Mouse (Mus musculus): ENCODE results near the gene Gucy2g. TPM values are rescaled to one million over a fixed set of nuclear protein-coding genes. Genes with fewer than 3 reads are reported as not detected.

The Gucy2g gene
- not detected in 2 replicates for polyA plus RNA-seq (2015; fragmentation: Nextera tagmentation; extraction: Ambion mirVana)

DNA sequence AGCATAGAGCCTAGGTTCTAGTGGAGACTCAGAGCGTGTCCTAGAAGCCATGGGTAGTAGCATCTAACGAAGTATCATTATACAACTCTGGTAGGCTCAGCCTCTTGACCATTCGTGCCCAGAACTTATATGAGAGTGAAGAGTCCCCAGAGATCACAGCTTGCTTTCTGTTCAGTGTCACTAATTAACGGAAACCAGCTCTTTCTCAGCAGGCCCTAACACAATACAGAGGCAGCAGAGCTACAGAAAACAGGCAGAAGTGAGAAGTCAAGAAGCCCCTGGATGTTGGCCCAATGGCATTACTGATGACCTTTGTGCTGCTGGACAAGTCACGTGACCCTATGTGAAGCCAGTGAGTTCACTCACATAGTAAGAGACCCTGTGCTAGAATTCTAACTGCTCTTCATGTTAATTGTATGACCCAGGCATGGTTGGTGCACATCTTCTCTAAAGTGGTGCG is at the start of gene Gucy2g:
TSS of gene Gucy2g (minus strand) at position 51 of the 460 bp plus-strand sequence.
- Histone ChIP-seq H3K27ac (replicated peaks) (no peak within 1 kb of the TSS), H3K36me3 (replicated peaks) (no peaks in the 10 kb centered on the region), H3K9me3 (replicated peaks) (no peaks in the 10 kb centered on the region), H3K27me3 (0 out of 2 replicates have a peak, but pooled peaks cover 3% of the 10 kb centered on the region), H3K9ac (no peak within 1 kb of the TSS), H3K4me2 (no peak within 1 kb of the TSS), H3K4me3 (replicated peaks) (no peak within 1 kb of the TSS), H3K4me1 (replicated peaks) (peaks cover 12% of the 10 kb centered on the region)
- WGBS (ENCODE audit: insufficient replicate concordance): 73% methylated on average over 6 of the region's 6 CpGs
- ATAC-seq (ENCODE audit: insufficient read depth): no peak

DNA sequence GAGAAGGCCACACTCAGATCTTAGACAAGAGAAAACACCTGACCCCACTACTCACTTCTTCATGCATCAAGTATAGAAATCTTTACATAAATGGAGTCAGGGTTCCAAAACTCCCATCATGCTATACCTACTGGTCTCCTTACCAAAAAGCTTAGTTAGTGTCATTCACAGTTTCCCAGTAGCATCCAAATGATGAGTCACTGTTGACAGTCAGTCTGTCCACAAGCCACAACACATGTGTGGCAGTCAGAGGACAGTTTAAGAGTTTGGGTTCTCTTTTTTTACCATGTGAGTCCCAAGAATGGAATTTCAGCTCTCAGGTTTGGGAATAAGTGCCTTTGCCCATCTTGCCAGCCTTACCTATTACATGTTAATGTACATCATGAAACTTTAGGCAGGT is 47.9 kb upstream of the Gucy2g start:
- no peak overlapping the region for H3K4me2 ChIP-seq
- peaks cover 54% of the 10 kb centered on the region for H3K4me1 ChIP-seq (replicated peaks)
- no peak overlapping the region for H3K9ac ChIP-seq
- no peak overlapping the region for H3K4me3 ChIP-seq (replicated peaks)
- peaks cover 98% of the 10 kb centered on the region for H3K36me3 ChIP-seq (replicated peaks)
- no peak for ATAC-seq (ENCODE audit: insufficient read depth)
- H3K27ac ChIP-seq (replicated peaks): peak overlapping the region; percentile 15; the same call in 1 of the 2 replicates
- no peaks in the 10 kb centered on the region for H3K9me3 ChIP-seq (replicated peaks)
- H3K27me3 ChIP-seq: no peaks in the 10 kb centered on the region

DNA sequence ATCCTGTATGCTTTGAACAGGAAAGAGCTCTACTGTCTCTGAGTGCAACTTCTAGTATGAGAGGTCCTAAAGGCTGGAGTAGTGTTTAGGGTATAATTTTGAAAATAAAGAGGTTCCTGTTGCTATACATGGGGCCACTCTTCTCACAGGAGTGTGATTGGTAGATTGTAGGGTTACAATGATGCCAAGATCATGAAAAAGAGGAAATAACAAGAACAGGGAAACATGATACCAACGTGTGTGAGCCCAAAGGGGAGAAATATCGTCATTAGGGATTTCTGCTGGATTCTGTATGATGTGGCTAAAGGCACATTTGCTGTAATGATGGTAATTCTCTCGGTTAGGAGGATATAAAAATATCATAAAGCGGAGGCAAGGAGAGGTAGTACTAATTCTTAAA is 45.0 kb upstream of the Gucy2g start:
- 79% methylated on average over 4 of the region's 4 CpGs for WGBS (ENCODE audit: insufficient replicate concordance)
- H3K4me3 ChIP-seq (replicated peaks): peak overlapping the region; percentile 47
- H3K27ac ChIP-seq (replicated peaks): peak overlapping the region; percentile 90

DNA sequence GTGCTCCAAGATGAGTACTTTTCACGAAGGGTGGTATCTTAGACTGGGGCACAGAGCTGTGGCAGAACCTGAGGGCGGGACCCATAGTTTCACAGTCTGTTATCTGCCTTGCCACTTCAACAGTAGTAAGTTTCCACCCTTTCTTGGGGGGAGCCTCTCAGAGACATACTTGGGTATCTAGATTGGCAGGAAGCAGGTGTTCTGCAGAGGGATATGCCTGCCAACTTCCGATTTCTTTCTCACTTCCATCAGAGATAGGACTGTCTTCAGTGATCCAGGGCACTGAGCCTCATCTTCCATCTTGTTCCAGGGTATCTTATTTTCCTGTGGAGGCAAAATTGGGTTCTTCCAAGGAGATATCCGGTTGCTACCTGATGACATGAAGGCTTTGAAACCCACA is 43.1 kb upstream of the Gucy2g start:
- Histone ChIP-seq H3K9ac (peak overlapping the region; percentile 39), H3K27me3 (no peaks in the 10 kb centered on the region), H3K4me1 (replicated peaks) (peaks cover 48% of the 10 kb centered on the region), H3K9me3 (replicated peaks) (no peaks in the 10 kb centered on the region), H3K36me3 (replicated peaks) (peaks cover 89% of the 10 kb centered on the region), H3K4me2 (peak overlapping the region; percentile 60), H3K27ac (replicated peaks) (peak overlapping the region; percentile 90), H3K4me3 (replicated peaks) (peak overlapping the region; percentile 47)
- 21% methylated on average over 4 of the region's 4 CpGs for WGBS (ENCODE audit: insufficient replicate concordance)
- peak; percentile 100 for ATAC-seq (ENCODE audit: insufficient read depth)

More for the DNA sequence above, 45.0 kb upstream of the Gucy2g start:
- Histone ChIP-seq H3K4me2 (peak overlapping the region; percentile 60), H3K27me3 (no peaks in the 10 kb centered on the region), H3K36me3 (replicated peaks) (peaks cover 95% of the 10 kb centered on the region), H3K9me3 (replicated peaks) (no peaks in the 10 kb centered on the region), H3K4me1 (replicated peaks) (peaks cover 52% of the 10 kb centered on the region), H3K9ac (peak overlapping the region; percentile 9; the same call in 1 of the 2 replicates)
- ATAC-seq (ENCODE audit: insufficient read depth): no peak

DNA sequence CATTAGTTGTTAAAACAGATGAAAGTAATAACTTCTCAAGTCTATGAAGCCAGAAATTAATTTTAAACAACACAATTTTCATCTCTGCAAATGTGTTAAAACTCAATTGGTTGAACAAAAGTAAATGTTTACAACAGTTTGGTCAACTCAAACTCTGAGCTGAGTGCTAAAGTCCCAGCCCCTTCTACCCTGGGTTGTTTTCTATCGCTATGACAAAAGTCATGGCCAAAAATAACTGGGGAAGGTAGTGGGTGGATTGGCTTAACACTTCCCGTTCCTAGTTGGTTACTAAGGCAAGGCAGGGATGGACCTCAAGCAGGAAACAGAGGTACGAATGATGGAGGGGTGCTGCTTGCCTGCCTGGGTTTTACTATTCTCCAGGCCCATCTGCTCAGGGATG is 35.7 kb upstream of the Gucy2g start:
- Histone ChIP-seq H3K27me3 (no peaks in the 10 kb centered on the region), H3K9ac (no peak overlapping the region), H3K36me3 (replicated peaks) (peaks cover 58% of the 10 kb centered on the region), H3K4me1 (replicated peaks) (peaks cover 47% of the 10 kb centered on the region), H3K9me3 (replicated peaks) (no peaks in the 10 kb centered on the region), H3K4me2 (no peak overlapping the region), H3K4me3 (replicated peaks) (no peak overlapping the region), H3K27ac (replicated peaks) (peak overlapping the region; percentile 26; the same call in 1 of the 2 replicates)
- ATAC-seq (ENCODE audit: insufficient read depth): no peak
- 64% methylated on average over 3 of the region's 3 CpGs for WGBS (ENCODE audit: insufficient replicate concordance)

DNA sequence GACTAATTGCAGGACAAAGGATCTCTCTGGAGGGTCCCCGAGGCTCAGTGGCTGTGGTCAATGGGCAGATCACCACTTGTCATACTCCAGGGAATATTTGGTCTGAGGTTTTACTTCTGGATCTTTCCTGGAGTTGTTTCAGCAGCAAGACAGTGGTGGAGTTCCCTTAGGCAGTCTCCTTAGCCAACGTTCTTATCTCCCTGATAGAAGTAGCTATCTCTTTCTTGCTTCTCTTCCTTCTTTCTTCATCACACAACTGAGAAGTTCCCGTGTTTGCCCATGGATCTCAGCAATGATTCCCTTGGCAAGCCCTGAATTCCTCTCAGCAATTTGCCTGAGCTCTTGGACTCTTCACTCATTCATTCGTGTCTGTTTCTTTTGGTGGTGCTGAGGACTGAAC is 35.1 kb upstream of the Gucy2g start:
- Histone ChIP-seq H3K27ac (replicated peaks) (peak overlapping the region; percentile 65), H3K4me2 (no peak overlapping the region), H3K9ac (no peak overlapping the region), H3K9me3 (replicated peaks) (no peaks in the 10 kb centered on the region), H3K36me3 (replicated peaks) (peaks cover 55% of the 10 kb centered on the region), H3K4me1 (replicated peaks) (peaks cover 52% of the 10 kb centered on the region), H3K27me3 (no peaks in the 10 kb centered on the region), H3K4me3 (replicated peaks) (no peak overlapping the region)
- no peak for ATAC-seq (ENCODE audit: insufficient read depth)
- WGBS (ENCODE audit: insufficient replicate concordance): 47% methylated on average over 4 of the region's 4 CpGs

DNA sequence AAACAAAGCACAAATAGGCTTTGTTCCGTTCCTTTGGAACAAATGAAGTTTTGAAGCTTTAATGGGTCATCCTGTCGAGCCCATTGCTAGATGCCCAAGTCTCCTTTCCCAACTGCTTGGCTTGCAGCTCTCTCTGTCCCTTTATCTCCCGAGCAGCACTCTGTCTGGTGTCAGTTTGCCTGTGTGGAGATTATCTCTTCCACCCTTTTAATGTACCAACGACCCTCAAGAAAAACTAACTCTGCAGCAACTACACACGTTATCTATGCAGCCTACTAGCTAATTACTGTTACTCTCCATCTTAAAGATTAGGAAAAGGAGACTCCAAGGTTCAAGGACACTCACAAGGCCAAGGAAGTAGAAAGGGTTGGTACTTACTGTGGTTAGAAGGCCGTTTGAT is 32.3 kb upstream of the Gucy2g start:
- Histone ChIP-seq H3K4me1 (replicated peaks) (peaks cover 74% of the 10 kb centered on the region), H3K36me3 (replicated peaks) (peaks cover 57% of the 10 kb centered on the region)
- peak; percentile 81 for ATAC-seq (ENCODE audit: insufficient read depth)

DNA sequence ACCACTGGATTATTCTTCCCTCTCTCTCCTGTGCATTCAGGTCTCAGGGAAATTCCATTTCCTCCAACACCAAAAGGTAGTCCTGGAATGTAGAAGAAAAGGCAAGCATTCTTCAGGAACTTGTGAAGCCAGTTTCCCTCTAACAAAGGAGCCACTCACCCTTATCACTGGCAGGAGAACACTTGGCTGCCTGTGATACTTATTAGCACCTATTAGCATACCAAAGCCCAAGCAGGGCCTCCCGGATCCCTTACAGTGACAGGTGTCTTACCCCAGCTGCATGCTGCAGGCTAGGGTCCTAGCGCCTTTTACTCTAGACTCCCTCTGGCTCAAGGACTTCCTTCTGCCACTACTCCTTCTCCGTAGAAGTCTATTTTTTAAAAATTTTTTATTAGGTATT is 30.4 kb upstream of the Gucy2g start:
- no peak overlapping the region for H3K4me2 ChIP-seq
- ATAC-seq (ENCODE audit: insufficient read depth): peak; percentile 40; the same call in 1 of the 2 replicates

More for the DNA sequence above, 32.3 kb upstream of the Gucy2g start:
- Histone ChIP-seq H3K4me3 (replicated peaks) (no peak overlapping the region), H3K4me2 (peak overlapping the region; percentile 19; the same call in 1 of the 2 replicates), H3K9me3 (replicated peaks) (no peaks in the 10 kb centered on the region), H3K27ac (replicated peaks) (peak overlapping the region; percentile 82), H3K27me3 (no peaks in the 10 kb centered on the region), H3K9ac (0 out of 2 replicates have a peak overlapping the region, but pooled peaks have one; percentile 3)
- WGBS (ENCODE audit: insufficient replicate concordance): 23% methylated on average over 6 of the region's 6 CpGs

DNA sequence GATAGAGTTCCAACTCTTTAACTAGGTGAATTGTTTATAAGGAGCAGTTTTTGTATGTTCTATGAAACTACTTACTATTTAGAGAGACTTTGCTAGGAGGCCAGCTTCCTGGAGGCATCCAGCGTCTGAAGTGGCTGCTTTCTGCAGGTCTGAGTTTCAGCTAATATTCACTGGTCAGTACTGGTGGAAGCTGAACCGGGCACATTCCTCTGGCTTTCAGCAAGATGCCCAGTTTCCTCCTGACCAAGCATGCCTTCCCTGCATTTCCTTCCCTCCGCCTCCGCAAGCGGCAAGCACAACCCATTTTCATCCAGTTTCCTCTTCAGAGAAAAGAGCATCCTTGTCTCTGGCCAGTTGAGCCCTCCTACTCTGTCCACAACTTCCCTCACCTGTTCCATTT is 28.0 kb upstream of the Gucy2g start:
- Histone ChIP-seq H3K36me3 (replicated peaks) (peaks cover 52% of the 10 kb centered on the region), H3K4me1 (replicated peaks) (peaks cover 79% of the 10 kb centered on the region), H3K27me3 (no peaks in the 10 kb centered on the region), H3K4me2 (no peak overlapping the region), H3K27ac (replicated peaks) (0 out of 2 replicates have a peak overlapping the region, but pooled peaks have one; percentile 4), H3K9me3 (replicated peaks) (no peaks in the 10 kb centered on the region), H3K4me3 (replicated peaks) (no peak overlapping the region), H3K9ac (no peak overlapping the region)
- WGBS (ENCODE audit: insufficient replicate concordance): 82% methylated on average over 5 of the region's 5 CpGs
- no peak for ATAC-seq (ENCODE audit: insufficient read depth)

More for the DNA sequence above, 30.4 kb upstream of the Gucy2g start:
- Histone ChIP-seq H3K27ac (replicated peaks) (peak overlapping the region; percentile 56; the same call in 1 of the 2 replicates), H3K4me3 (replicated peaks) (no peak overlapping the region), H3K4me1 (replicated peaks) (peaks cover 83% of the 10 kb centered on the region), H3K27me3 (no peaks in the 10 kb centered on the region), H3K9me3 (replicated peaks) (no peaks in the 10 kb centered on the region), H3K9ac (no peak overlapping the region), H3K36me3 (replicated peaks) (peaks cover 52% of the 10 kb centered on the region)
- 41% methylated on average over 3 of the region's 3 CpGs for WGBS (ENCODE audit: insufficient replicate concordance)

DNA sequence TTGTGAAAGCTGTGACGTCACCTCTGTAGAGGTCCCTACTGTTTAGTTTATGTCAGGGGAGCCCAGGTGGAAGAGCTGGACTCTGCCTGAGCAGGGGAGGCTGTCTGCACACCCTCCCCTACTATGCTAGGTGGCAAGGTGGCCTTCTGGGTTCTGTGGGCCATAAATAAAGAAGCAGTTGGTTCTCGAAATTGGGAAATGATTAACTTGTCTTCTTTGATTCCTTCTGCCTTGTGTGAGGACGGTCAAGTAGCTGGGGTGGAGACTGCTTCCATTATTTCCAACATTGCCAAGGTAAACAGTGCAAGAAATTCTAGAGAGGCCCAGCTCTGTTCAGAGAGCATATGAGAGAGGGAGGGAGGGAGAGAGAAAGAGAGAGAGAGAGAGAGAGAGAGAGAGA is 27.1 kb upstream of the Gucy2g start:
- Histone ChIP-seq H3K9me3 (replicated peaks) (no peaks in the 10 kb centered on the region), H3K4me1 (replicated peaks) (peaks cover 72% of the 10 kb centered on the region), H3K9ac (no peak overlapping the region), H3K27ac (replicated peaks) (0 out of 2 replicates have a peak overlapping the region, but pooled peaks have one; percentile 7), H3K4me3 (replicated peaks) (no peak overlapping the region), H3K36me3 (replicated peaks) (peaks cover 48% of the 10 kb centered on the region), H3K4me2 (no peak overlapping the region), H3K27me3 (no peaks in the 10 kb centered on the region)
- WGBS (ENCODE audit: insufficient replicate concordance): 54% methylated on average over 3 of the region's 3 CpGs
- no peak for ATAC-seq (ENCODE audit: insufficient read depth)

DNA sequence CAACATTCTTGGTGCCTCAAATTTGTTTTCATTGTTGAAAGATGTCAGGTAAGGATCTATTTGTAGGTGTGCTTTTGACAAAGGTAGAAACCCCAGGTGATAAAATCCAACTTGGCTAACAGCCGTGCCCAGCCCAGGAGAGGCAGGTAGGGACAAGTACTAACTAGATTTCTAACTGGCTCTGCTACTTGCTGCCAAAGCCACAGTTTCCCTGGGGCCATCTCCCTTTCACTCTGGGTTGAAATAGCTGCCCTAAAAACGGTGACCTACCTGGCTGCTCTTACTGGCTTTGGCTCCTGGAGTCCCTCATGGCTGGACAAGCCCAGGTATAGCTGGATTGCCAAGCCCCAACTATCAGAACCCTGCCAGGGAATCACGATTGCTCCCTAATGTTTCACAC is 25.8 kb upstream of the Gucy2g start:
- 81% methylated on average over 3 of the region's 3 CpGs for WGBS (ENCODE audit: insufficient replicate concordance)
- Histone ChIP-seq H3K9me3 (replicated peaks) (no peaks in the 10 kb centered on the region), H3K4me2 (no peak overlapping the region), H3K4me3 (replicated peaks) (no peak overlapping the region), H3K4me1 (replicated peaks) (peaks cover 70% of the 10 kb centered on the region), H3K27ac (replicated peaks) (no peak overlapping the region), H3K36me3 (replicated peaks) (peaks cover 40% of the 10 kb centered on the region), H3K27me3 (no peaks in the 10 kb centered on the region), H3K9ac (no peak overlapping the region)
- no peak for ATAC-seq (ENCODE audit: insufficient read depth)

DNA sequence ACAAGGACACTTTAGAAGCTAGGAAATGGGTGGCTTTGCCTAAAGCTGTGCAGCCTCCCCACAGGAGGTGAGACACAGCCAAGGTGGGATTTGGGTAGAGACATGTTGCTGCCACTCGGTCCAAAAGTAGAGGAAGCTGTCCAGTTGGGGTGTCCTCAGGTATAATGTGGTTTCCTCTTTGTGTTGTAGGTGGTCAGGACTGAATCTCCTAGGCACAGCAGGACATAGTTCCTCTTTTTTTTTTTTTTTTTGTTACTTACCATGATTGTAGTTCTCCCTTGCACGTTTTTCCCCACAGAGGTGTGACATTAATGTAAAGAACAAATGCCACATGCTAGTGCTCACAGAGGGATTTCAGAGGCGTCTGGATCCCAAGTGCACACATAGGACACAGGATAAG is 24.2 kb upstream of the Gucy2g start:
- 40% methylated on average over 3 of the region's 3 CpGs for WGBS (ENCODE audit: insufficient replicate concordance)

More for the DNA sequence above, 24.2 kb upstream of the Gucy2g start:
- peaks cover 33% of the 10 kb centered on the region for H3K36me3 ChIP-seq (replicated peaks)
- H3K9ac ChIP-seq: no peak overlapping the region
- no peak overlapping the region for H3K4me2 ChIP-seq
- H3K9me3 ChIP-seq (replicated peaks): no peaks in the 10 kb centered on the region
- H3K27me3 ChIP-seq: no peaks in the 10 kb centered on the region
- H3K27ac ChIP-seq (replicated peaks): no peak overlapping the region
- peaks cover 68% of the 10 kb centered on the region for H3K4me1 ChIP-seq (replicated peaks)
- no peak overlapping the region for H3K4me3 ChIP-seq (replicated peaks)
- ATAC-seq (ENCODE audit: insufficient read depth): no peak

Measured in liver, embryonic 15.5 days (tissue).